Mouse (Mus musculus) gastrocnemius, adult 2 months (tissue): Measurements from ENCODE around the gene Kif13a. TPM values are rescaled to one million over a fixed set of nuclear protein-coding genes. Genes with fewer than 3 reads are reported as not detected.

Experiments used
- DNase-seq: peaks from one replicate; pipeline ENCODE4 v3.0.0; 2022
- H3K27ac ChIP-seq: fragments of 200-600 bp; 2 replicates; pipeline ENCODE4 v1.8.1; 2022; ENCODE audit warnings: mild to moderate bottlenecking
- H3K4me3 ChIP-seq: fragments of 200-600 bp; 2 replicates; pipeline ENCODE4 v1.8.1; 2022; ENCODE audit warnings: mild to moderate bottlenecking, moderate library complexity
- CTCF ChIP-seq: fragments of 200-600 bp; IDR thresholded peaks from 2 replicates; pipeline ENCODE4 v1.8.1; 2022; ENCODE audit warnings: antibody characterized with exemption, mild to moderate bottlenecking, moderate library complexity
- intact Hi-C: fragments of 180-260 bp; cut with DNase I; formaldehyde crosslinking; loops from one replicate; pipeline ENCODE4 v1.15.1; 2025
- long read RNA-seq, 2 experiments: library from polyadenylated mRNA; stranded (forward); transcript quantifications; one replicate each; pipeline ENCODE4 v2.0.0; 2021
- total RNA-seq, 2 experiments: library from RNA; stranded (reverse); gene quantifications; 2 replicates each; pipeline ENCODE4 v1.2.3; 2021

The Kif13a gene
- 10 to 100 TPM; 90.6 to 92.3 TPM for total RNA-seq
- long read RNA-seq, experiment 1, partial matches to known transcripts, result 19 of 34 reads
- long read RNA-seq, experiment 1, other reads (novel, unspliced or antisense), result 15 of 34 reads
- long read RNA-seq, experiment 2, partial matches to known transcripts, result 17 of 37 reads
- long read RNA-seq, experiment 2, other reads (novel, unspliced or antisense), result 19 of 37 reads

- Histone ChIP-seq H3K4me3 (peak within 1 kb of the TSS; percentile 98), H3K27ac (peak within 1 kb of the TSS; percentile 100)
- peak; percentile 58 for TF ChIP-seq CTCF
- intact Hi-C loops, result loop anchor here (2.0 to 5.0 kb wide), 3 partner anchors 43 to 87 kb away; partner anchors contain the start of gene Nhlrc1
- peak; percentile 93 for DNase-seq
Observed at GRCm38 (mm10) chr13:46929719-46930658, at the start of gene Kif13a. Gene Kif13a, minus strand, starts transcription at chr13:46929867.

DNA sequence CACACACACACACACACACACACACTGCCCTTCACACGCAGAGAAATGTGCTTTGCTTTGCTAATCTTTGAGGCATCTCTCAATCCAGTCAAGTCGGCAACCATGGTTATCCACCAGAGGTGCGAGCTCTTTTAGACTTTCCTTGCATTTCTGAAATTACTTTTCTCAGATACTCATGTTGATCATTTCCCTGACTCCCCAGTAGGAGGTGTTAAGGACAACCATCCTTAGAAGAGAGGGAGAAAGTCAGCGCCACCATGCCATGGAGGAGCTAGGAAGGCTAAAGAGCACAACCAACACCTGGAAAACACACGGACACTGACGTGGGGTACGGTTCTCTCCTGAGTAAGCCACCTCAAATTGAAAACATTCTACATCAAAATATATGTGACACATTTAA, 46.9 kb upstream of the Kif13a start:
- Histone ChIP-seq H3K27ac (no peak overlapping the region), H3K4me3 (no peak overlapping the region)
- TF ChIP-seq CTCF, result peak; percentile 8; the same call in 1 of the 2 replicates
- intact Hi-C loops, result no loop called here
- no peak for DNase-seq

DNA sequence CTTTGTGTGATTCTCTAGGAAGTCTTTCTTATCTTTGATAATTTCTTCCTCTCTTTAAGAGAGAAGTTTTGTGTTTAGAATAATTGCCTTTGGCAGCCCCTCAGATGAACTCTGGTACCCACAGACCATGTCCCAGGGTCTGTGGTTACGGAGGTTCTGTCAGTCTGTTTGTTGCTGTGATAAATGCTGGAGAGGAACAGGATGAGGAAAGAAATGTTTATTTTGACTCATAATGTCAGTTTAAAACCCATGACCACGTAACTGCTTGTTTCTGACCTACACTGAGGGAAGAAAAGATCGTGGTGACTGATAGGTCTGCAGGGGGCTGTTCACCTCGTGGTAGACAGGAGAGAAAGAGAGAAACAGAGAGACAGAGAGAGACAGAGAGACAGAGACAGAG, 46.3 kb upstream of the Kif13a start:
- Histone ChIP-seq H3K27ac (peak overlapping the region; percentile 20; the same call in 1 of the 2 replicates), H3K4me3 (no peak overlapping the region)
- intact Hi-C loops, result no loop called here
- no peak for DNase-seq
- no peak for TF ChIP-seq CTCF

DNA sequence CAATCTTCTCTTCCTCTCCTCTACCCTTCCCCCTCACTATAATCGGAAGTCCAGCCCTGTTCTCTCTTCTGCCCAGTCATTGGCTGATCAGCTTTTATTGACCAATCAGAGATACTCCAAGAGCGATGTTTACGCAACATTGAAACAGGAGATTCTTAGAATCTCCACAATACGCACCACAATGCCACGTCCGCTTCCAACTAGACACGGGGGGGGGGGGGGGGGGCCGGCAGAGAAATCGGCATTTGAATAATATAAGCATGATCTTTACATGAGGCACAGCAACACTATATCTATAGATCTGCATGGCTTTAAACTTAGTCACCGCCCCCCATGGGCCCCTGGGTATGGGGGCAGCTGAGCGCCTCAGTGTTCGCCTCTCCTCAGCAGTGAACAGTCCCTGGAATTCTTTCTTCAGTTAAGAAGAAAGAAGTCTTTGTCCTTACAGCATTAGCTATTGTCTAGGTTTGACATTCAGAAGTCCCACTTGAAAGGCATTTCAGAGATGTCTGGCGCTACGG, 45.4 kb upstream of the Kif13a start:
- no peak for DNase-seq
- intact Hi-C loops, result no loop called here
- Histone ChIP-seq H3K4me3 (no peak overlapping the region), H3K27ac (no peak overlapping the region)
- no peak for TF ChIP-seq CTCF

DNA sequence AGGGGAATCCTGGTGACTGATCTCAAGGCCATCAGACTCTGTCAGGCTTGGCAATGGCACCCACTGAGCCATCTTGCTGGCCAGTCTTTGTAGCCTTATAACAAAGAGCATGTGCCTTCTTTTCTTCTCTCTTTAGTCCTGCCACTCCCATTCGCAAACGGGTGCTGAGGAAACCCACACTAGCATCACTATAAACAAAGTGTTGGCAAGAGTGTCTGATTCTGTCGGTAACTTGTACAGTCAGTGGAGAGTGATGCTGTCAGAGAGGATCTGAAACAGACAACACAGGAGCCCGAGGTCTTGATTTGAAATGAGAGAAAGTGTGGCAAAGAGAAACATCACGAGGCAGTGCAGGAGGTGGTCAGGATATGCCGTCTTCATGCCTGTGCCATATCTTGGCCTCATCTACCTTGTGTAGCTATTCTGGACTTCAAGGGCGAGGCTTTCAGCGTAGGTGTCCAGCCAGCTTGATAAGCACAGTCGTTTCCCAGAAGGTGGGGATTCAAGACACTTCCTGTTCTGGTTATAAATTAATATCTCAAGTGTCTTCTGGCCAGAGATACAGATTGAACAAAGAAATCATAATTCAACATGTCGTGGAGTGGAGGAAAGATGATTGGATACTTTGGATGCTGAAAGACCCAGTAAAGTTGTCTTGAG, 40.7 kb upstream of the Kif13a start:
- Histone ChIP-seq H3K27ac (no peak overlapping the region), H3K4me3 (no peak overlapping the region)
- DNase-seq, result no peak
- TF ChIP-seq CTCF, result no peak
- intact Hi-C loops, result no loop called here

DNA sequence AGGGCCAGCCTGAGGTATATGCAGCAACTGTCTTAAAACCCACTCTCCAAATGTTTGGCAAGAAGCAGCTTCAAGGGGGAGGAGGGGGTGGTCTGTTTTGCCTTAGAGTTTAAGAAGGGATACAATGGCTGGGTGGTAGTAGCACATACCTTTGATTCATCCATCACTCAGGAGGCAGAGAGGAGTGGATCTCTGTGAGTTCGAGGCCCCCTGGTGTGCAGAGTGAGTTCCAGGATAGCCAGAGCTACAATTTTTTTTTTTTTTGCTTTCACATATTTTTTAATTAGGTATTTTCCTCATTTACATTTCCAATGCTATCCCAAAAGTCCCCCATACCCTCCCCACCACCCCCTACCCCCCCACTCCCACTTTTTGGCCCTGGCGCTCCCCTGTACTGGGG, 39.0 kb upstream of the Kif13a start:
- intact Hi-C loops, result no loop called here
- Histone ChIP-seq H3K4me3 (no peak overlapping the region), H3K27ac (no peak overlapping the region)
- TF ChIP-seq CTCF, result peak; percentile 28; the same call in 1 of the 2 replicates
- no peak for DNase-seq

GRCm38 (mm10) chr13:46967308-46967707, 37.6 kb upstream of the Kif13a start:
- H3K4me3 ChIP-seq, result no peak overlapping the region
- no peak for DNase-seq
- no peak for TF ChIP-seq CTCF
- intact Hi-C loops, result no loop called here
- H3K27ac ChIP-seq, result no peak overlapping the region

DNA sequence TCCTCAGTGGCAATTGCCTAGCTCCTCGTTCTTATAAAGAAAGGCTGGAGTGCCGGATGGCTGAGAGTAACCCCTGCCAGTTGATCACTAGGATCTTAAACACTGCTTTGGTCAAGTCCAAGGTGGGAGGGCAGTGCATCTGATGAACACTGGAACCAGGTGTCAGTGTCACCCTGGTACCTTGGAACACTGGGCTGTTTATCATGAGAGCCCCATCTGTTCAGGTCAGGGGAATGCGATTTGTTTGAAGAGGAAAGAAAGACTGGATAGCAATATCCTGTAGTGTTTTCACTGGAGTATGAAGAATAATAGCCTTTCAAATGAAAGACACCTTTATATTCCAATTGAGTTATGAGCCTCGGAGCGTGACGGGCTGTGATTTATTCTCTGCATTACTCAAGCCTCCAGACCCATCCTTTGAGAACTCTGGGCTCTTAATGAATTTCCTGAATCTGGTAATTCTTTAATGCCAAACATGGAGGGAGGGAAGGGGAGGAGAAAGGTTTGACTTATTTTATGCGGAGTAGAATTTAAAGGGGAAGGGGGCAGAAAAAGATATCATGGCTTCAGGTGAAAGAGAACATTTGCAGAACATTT, 31.3 kb upstream of the Kif13a start:
- H3K4me3 ChIP-seq, result no peak overlapping the region
- intact Hi-C loops, result no loop called here
- H3K27ac ChIP-seq, result no peak overlapping the region
- DNase-seq, result no peak
- no peak for TF ChIP-seq CTCF

DNA sequence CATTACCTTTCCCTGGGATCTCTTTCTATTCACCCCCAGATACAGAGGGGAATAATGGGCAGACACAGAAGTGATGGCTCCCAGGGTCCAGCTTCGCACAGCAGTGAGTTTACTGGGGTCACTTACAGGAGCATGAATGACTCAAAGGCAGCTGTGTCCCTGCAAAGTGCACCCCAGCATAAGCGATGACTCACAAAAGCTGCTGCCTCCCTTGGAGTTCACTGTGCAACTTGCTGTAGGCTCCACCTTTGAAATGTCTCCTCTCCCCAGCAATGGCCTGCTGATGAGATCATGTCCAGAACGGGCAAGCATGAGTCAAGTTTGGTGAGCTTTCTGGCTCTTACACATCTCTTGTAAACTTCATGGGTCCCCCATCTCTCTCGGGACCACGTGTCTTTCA, 29.5 kb upstream of the Kif13a start:
- Histone ChIP-seq H3K27ac (no peak overlapping the region), H3K4me3 (no peak overlapping the region)
- DNase-seq, result no peak
- no peak for TF ChIP-seq CTCF
- intact Hi-C loops, result no loop called here

DNA sequence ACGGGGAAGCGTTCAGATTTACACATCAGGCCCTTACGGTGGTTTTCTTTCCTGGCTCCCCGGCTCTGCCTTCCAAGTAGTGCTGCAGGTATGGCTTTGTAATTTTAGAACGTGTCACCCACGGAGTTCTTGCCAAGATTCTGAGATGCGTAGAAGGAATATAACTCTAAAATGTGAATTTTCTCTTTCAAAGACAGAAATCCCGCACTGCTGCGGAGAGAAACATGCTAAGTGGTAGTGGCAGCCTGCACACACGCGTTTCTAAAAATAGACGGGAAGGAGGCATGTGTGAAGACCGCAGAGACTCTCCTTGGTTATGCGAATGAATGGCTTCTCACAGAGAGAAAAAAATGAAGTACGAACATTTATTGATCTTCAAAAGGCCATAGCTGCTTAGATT, 21.5 kb upstream of the Kif13a start:
- no peak for DNase-seq
- TF ChIP-seq CTCF, result no peak
- intact Hi-C loops, result no loop called here
- H3K27ac ChIP-seq, result no peak overlapping the region
- peak overlapping the region; percentile 36 for H3K4me3 ChIP-seq

GRCm38 (mm10) chr13:46949741-46950140, 20.1 kb upstream of the Kif13a start:
- H3K27ac ChIP-seq, result no peak overlapping the region
- H3K4me3 ChIP-seq, result no peak overlapping the region
- no peak for DNase-seq
- TF ChIP-seq CTCF, result no peak
- intact Hi-C loops, result no loop called here

- intact Hi-C loops, result no loop called here
- no peak for DNase-seq
- Histone ChIP-seq H3K27ac (no peak overlapping the region), H3K4me3 (no peak overlapping the region)
- TF ChIP-seq CTCF, result no peak
Observed at GRCm38 (mm10) chr13:46948027-46948426, 18.4 kb upstream of the Kif13a start.

DNA sequence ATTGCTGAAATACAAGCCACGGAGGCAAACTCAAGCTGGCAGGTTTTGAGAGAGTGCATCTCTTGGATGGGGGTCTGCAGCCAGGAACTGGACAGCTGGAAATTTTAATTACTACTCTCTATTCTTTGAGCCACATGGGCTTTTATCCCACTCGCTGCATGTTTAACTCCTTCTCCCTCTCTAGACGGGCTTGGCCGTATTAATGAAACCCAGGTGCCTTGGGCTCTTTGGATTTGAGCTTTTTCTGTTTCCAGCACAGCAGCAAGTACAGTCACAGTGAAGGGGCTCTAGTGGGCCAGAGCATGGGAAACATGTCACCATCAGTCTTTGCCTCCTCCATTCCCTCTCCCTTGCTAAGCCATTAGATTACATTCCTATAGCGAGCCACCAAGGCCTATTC, 16.4 kb upstream of the Kif13a start:
- no peak overlapping the region for H3K4me3 ChIP-seq
- TF ChIP-seq CTCF, result no peak
- no peak for DNase-seq
- H3K27ac ChIP-seq, result no peak overlapping the region
- intact Hi-C loops, result no loop called here
